Mouse (Mus musculus) kidney, adult 18-20 months (tissue): Measurements from ENCODE around the gene Ocln.
"Not testable (repeated sequence)": the region's sequence is repeated elsewhere in the genome, so short reads cannot be mapped to it uniquely, and the experiment has no call there.

Experiments used
- DNase-seq: peaks from one replicate; pipeline ENCODE4 v3.0.0; 2021

The Ocln gene

DNA sequence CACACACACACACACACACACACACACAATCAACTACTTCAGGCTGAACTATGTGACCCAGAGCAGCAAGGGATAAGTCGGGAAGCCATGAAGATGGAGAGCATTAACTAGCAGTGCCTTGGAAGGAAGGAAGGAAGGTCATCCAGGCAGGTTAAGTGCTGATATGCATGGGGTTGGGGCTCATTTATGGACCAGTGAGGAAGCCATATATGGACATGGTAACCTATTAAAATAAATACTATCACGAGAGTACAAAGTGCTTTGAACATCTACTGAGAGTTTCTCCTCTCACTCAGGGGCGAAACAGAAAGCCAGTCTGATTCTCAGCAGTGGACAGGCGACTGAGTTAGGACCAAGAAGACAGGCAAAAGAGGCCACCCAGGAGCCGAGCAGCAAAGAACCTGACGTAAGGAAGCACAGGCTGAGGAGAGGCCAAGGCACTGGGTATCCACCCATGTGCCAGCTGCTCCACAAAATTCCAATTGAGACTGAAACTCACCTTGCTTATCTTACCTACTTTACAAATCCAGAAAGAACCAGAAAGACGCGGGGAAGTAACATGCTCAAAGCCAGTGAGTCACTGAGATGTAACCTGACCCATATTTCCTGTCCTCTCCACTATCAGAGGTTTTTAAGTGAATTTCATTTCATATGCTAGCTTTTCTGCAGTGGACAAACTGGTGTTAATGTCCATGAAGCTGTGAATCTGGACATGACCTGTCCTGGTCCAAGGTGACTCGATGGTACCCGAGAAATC, 9.3 kb downstream of the Ocln start:
- no peak for DNase-seq

DNA sequence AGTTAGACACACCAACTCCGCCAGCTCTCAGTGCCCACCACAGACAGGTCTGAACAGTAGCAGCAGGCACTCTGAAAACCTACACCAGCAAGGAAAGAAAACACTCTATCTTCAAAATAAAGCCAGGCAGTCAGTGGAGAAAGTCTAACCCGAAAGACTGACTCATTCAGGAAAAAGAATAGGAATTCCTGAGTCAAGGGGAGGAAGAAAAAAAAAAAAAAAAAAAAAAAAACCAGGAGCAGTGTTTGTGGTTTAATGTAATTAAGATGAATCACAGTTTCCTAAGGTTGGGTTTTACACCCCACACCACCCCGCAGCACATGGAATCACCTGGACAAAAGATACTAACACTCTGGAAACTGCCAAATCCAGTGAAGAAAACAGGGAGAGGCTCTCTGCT, 16.4 kb downstream of the Ocln start:
- DNase-seq, result no peak

DNA sequence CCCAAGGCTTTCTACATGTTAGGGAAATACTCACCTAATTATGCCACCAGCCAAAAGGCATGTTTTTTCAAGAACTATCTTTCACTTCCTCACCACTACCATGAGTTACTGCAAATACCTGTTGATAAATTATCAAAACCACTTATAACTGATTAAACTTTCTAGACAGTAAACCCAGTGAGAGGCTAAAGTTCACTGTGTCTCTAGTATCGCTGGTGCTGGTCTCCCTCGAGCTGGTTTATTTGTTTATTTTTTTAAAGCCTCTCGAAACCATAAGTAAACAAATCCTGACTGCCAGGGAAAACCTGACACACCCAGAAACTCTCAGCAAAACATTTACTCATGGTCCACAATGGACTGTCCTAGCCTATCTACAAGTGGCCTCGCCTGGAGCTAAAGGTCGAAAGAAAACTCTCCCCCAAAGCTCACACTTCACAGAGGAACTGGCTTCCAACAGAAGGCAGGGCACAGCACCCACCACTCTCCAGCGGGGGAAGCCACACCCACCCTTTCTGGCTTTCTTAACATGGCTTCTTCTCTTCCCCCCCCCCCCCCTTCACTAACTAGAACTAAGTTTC, 19.6 kb downstream of the Ocln start:
- DNase-seq, result no peak

DNA sequence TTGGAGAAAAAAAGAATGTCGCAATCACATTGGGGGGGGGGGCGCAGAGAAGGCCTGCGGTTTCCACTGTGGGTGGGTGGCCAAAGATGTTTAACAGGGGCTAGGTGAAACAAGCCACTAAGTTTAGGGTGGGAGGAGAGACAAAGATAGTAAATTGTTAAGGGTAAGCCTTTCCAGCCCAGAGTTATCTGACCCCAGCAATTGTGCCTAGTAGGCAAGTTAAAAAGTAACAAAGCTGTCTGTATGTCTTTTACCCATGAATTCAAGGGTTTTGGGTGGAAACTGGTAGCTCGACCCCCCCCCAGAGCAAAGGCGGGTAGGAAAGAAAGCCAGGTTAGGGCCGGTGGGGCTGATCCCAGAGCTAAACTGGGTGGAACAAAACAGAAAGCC, 25.9 kb downstream of the Ocln start:
- no peak for DNase-seq

DNA sequence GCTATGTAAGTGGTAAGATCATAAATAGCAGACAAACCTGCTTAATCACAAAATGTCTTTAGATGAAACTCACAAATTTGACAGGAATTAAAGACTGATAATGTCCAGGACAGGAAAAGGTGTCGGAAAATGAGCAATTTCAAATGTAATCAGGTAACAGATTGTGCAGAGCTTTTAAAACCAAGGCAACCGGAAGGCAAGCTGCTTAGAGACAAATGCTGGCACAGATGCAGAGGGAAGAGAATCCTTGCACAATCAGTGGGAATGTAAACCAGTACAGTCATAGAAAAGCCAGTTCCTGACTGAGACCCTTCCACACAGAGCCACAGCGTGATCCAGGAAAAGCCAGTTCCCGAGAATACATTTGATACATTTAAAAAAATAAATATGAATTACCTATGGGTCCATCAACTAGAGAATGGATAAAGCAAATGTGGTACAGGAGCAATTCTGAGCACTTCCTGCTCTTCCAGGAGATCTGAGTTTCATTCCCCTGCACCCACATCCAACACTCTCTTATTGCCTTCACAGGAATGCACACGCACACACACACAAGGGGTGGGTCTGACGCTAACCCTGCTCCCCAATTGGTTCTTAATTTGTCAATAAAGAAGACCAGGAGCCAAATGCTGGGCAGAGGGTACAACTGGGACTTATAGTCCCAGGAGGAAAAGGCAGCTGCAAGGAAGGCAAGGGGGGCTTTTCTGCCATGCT, 26.4 kb downstream of the Ocln start:
- no peak for DNase-seq

DNA sequence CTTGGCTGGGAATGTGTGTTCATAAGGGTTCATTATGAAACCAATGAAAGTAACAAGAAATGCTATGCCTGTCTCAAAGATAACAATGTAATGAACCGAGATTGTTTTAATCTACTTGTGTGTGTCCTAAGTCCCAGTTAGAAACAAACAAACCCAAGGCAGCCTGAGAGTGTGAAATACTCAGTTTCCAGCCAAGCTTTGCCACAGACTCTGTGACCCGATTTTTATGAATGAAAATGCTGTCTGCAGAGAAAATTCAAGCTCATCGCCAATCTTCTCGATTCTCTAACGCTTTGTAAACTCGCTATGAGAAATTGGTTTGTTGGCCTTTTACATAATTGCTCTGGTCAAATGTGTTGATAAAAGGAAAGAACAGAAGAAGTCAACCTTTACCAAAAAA, 27.6 kb downstream of the Ocln start:
- no peak for DNase-seq

DNA sequence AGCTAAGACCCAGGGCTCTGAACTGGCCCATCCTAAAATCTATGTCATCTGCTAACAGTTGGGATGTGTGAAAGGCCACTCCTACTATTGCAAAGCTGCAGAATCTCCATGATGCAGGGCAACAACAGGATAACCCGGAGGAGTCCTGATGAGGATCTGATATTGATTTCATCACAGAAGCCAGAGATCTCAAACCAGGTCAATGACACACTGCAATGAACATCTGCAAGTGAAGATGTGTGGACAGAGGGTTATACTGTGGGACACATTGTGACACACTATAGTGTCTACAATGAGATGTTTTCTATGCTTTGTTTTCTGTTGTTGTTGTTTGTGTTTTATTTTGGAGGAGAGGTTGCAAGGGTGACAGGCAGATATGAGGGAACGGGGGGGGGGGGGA, 28.8 kb downstream of the Ocln start:
- DNase-seq, result no peak

DNA sequence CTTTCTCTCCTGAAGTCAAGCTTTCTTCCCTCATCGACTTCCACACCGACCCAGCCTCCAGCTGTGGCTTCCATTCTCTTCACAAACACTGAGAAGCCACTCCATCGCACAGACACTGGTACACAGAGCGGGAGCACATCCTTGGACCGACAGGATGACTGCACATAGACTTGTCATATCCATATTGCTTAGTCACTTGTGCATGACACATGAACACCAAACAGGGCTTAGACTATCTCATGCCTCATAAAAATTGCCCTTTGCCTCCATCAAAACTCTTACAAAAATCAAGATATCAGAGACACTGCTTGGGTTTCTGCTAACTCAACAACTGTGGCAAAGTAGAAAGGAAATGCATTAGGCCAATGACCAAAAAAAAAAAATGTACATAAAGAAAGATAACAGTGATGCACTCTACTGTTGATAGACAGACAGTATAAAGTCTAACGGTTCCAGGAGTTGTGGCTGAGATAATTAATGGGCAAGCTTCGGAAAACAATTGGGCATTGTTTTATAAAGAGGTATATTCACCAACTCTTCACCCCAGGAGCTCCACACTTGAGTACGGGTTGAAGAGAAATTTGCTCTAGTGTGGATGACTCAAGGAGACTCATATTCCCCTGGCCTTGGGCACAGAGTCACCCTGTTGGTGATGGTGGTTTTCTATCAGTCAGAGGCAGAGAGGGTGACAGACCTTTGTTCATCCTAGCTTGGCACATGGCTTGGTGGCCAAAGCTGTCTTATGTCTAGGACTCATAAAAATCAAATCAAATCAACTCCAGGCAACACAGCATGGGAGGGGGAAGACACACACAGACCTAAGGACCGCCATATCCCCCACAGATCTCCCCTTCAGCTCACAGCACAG, 30.6 kb downstream of the Ocln start:
- DNase-seq, result no peak

DNA sequence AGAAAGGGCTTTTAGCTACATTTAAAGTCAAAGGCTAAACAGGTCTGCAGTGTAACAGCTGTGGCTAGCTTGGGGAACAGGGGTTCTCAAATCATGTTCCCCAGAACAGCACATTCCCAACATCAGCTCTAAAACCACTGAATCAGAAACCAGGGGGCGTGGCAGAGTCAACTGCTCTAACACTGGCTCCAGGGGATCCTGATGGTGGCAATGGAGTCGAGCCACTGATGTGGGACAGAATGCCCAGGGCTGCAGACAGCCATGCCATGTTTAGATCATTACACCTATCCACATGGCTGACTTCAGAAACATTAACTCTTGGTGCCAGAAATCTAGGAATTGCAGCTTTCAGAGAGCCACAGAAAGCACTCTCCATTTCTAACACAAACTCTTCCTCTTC, 33.4 kb downstream of the Ocln start:
- peak; percentile 42 for DNase-seq

DNA sequence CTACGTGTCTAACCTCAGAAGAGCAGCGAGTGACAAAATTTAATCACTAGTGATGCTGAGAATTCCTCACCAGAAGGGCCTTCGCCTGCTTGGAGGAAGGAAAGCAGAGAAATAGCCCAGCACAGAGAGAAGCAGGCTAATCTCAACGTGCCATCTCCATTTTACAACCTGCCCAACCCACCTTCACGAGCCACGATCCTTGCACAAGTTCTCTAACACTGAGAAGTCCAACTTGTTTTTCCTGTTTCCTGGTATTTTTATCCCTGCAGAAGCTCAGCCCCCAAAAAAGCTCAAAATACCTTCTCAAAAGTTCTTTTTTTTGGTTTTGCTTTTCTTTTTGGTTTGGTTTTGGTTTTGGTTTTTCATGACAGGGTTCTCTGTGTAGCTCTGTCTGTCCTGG, 34.3 kb downstream of the Ocln start:
- DNase-seq, result no peak

DNA sequence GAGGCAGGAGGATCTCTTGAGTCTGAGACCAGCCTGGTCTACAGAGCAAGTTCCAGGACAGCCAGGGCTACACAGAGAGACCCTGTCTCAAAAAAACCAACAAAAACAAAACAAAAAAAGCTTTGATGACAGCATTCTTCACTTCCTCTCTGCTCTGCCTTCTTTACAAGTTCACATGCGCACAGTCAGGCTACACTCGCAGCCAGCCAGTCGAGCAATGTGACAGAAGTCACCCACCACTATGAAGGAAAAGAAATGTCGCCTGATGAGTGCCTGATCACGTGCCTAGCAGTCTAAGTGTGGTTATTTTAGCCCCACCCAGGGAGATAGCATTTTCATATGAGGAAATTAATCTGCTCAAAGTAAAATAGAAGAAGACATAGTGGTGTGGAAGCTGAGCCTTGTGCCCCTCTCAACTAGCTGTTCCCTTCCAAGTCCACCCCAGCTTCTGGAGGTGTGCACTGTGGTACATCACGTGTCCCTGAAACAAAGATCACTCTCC, 34.8 kb downstream of the Ocln start:
- no peak for DNase-seq

DNA sequence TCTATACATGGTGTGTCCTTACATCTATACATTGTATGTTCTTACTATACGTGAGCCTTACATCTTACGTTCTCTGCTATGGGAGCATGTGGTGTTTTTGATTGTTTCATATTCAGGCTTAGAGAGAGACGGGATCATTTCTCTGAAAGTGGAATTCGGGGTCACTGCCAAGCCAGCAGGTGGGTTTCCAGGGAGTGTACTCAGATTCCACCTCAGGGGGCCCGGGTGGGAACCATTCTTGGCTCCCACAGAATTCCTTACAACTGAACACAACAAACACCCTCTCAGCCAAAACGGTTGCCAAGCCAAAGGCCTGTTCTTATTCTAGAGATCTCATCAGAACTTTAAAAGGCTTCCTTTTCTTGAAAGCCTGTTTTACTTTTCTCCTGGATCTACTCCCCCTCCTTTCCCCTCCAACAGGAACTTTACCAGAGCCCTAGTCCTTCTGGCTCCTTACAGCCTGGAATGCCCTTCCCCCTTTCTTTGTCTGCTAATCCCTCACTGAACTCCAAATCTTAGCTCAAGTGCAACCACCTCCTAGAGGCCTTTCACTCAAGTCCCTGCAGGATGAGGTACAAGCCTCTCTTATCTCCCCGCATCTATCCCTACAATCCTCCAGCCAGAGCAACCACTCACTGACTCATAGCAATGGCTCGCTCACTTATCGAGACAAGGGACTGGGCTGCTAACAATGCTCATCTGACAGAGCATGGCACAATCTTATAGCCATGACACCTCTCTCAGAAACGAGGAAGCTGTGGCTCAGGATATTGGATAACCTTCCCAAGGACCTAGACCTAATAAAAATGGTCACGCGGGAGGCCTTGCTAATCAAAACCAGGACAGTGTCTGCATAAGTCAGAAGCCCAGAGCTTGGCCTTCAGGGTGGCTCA, 36.1 kb downstream of the Ocln start:
- DNase-seq, result no peak

DNA sequence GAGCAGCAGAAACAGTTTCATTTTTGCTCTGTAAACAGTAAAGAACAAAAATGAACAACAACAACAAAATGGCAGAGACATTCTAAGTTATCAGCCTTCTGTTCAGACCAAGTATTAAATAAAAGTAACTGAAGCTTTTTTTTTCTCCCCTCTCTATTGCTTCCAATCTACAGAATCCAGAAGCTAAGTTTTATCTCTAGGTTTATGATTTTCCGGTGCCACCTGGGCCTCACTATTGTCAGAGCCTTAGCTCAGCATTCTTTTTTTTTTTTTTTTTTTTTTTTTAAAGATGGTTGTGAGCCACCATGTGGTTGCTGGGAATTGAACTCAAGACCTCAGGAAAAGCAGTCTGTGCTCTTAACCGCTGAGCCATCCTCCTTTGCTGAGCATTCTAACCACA, 39.7 kb downstream of the Ocln start:
- DNase-seq, result no peak

DNA sequence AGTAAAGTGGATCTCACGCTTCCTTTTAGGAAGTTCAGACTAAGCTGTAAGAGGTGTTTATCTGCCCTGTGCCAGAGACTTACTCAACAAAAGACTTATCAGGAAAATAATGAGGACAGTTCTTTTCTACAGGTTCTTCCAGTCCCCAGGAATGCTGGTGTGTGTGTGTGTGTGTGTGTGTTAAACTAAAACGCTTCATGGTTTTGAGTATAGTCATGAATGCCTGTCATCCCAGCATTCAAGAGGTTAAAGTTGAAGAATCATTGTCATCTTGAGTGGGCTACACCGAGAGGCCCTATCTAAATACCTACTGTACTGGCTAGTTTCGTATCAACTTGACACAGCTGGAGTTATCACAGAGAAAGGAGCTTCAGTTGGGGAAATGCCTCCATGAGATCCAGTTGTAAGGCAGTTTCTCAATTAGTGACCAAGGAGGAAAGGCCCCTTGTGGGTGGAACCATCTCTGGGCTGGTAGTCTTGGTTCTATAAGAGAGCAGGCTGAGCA, 40.6 kb downstream of the Ocln start:
- no peak for DNase-seq

DNA sequence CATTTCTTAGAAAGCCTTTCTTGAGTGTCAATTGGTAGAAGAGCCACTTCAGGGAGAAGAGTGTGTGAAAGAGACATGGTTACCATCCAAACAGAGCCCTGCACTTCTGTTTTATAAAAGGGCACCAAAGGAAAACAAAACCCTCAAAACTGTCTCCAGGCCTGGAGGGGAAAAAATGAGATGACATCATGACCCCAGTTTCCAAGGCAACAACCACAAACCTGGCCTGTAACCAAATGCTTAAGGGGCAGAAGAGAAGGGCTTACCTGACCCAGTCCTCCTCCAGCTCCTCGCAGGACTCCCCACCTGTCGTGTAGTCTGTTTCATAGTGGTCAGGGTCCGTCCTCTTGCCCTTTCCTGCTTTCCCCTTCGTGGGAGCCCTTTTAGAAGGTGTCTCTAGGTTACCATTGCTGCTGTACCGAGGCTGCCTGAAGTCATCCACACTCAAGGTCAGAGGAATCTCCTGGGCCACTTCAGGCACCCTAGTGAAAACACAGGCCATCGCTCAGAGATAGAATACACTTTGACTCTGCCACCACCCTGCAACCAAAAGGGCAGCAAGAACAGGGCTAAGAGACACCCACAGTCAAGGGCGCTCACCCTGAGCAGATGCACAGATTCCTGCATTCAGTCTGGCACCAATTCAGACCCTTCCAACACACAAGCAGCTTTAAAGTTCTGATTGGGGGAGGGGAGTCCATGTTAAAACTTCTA, 41.2 kb downstream of the Ocln start:
- no peak for DNase-seq

DNA sequence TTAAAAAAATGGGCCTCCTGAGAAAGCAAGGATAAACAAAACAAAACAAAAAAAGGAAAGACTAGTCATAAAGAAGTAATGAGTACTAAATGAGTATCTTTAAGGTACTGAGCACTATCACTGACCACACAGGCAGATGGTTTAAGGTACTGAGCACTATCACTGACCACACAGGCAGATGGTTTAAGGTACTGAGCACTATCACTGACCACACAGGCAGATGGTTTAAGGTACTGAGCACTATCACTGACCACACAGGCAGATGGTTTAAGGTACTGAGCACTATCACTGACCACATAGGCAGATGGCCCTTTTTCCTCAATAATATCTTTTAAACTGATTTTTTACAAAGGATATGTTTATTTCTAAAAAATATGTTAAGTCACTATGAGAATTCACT, 52.9 kb downstream of the Ocln start:
- not testable (repeated sequence) for DNase-seq

DNA sequence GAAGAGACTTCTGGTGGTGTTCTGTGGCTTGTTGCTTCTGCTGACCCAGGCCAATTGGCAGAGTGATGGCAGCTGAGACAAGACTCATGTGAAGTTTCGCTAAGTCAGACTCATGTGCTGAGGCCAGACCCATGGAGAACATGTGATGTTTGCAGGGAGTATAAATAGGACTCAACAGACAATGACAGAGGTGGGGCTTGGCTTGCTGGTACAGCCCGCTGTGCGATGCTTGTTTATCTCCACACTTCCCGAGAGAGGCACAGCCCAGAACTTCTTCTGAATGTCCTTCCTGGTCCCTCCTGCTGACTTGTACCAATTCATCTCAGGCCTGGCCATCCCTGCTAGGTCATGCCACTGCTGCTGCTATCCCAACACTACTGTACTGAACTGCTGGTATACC, 57.2 kb downstream of the Ocln start:
- no peak for DNase-seq

DNA sequence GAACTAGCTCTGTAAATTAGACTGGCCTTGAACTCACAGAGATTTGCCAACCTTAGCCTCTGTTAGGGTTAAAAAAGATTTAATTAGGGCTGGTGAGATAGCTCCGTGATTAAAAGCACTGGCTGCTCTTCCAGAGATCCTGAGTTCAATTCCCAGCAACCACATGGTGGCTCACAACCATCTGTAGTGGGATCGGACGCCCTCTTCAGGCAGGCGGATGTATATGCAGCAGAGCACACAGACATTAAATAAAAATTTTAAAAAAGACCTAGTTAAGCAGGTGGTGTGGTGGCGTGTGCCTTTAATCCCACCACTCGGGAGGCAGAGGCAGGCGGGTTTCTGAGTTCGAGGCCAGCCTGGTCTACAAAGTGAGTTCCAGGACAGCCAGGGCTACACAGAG, 58.1 kb downstream of the Ocln start:
- not testable (repeated sequence) for DNase-seq

DNA sequence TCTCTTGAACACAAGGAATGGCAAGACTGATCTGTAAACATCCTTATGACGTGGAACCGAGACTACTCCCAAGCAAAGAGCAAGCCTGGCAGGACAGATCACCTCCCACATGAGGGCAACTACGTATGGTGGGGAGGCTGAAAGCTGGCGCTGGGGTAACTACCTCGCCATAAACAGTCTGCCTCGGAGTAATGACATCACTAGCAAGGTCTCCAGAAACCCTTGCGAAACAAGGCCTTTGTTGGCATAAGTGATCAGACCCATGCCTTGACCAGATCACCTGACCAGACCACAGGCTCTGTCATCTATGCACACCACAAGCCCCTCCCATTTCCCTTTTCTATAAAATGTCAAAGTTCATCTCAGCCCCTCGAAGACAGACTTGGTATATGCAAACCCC, 59.2 kb downstream of the Ocln start:
- DNase-seq, result no peak

DNA sequence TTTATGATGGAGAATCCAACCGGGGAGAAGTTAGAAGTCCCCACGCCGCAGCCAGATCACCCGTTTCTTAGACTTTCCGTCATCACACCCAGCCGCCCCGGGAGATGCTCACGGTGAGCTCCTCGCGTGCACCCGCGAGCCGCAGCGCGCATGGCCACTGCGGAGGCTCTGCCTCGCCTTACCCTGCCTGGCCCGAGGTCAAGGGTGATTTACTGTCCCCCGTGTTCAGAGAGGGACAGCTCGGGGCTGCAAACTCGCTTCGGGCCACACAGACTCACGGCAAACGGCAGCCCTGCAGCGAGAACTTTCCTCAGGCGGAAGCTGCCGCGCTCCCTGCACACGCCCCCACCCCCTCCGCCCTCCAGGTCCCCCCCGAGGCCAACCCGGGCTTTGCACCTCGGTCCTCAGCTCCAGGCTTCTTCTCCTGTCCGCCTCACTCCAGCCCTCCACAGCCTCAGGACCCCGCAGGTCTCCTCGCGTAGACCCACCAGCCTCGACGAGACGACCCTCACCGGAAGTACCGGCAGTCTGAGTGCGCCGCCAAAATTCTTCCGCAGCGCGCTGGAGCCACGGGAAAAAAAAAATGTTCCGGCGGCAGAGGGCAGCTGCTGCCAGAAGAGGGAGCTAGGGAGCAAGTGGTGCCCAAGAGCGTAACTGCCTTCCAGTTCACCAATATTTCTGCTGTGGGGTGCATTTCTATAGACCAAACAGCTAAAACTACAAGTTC, 60.3 kb downstream of the Ocln start, which contains the start of gene Gtf2h2:
Gene Gtf2h2, minus strand, starts transcription at position 519 of the 727 bp plus-strand sequence.
- peak; percentile 87 for DNase-seq
